Mouse (Mus musculus): ENCODE data around the gene Cisd1. TPM values are rescaled to one million over a fixed set of nuclear protein-coding genes. Genes with fewer than 3 reads are reported as not detected.

Gene Cisd1
- polyA plus RNA-seq, 1 experiment from 2014 or later = 94.1 TPM

DNA sequence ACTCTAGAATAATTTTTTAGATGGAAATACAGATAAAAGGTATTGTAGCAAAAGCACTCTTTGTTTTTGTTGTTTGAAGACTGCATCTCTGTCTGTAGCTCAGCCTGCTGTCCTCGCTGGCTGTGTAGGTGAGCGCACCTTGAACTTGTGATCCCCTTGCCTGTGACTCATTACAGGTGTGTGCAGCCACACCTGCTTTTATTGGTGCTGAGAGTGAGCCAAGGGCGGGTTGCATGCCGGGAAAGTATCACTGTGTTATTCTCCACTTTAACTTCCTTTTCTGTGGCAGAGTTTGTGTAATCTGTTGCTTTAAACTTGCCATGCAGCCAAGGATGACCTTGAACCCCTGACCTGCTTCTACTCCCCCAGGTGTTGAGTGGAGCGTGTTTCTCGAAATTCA is 31.3 kb upstream of the Cisd1 start:
- H3K4me3 ChIP-seq (ENCODE audit: low read depth, low read length) = no peak overlapping the region
- H3K9me3 ChIP-seq (ENCODE audit: control insufficient read depth, low read depth, low read length) = no peaks in the 10 kb centered on the region
- H3K9ac ChIP-seq (replicated peaks; ENCODE audit: low read depth, low read length) = no peak overlapping the region
- H3K4me2 ChIP-seq (replicated peaks; ENCODE audit: low read depth, low read length) = no peak overlapping the region
- no peaks in the 10 kb centered on the region for H3K4me1 ChIP-seq (ENCODE audit: control insufficient read depth, insufficient read depth, low read length)
- H3K36me3 ChIP-seq (ENCODE audit: control insufficient read depth, insufficient read depth, low read length) = 0 out of 2 replicates have a peak, but pooled peaks cover 2% of the 10 kb centered on the region
- no peak overlapping the region for H3K27ac ChIP-seq (ENCODE audit: low read length)
- peak; percentile 72; the same call in 1 of the 2 replicates for ATAC-seq (ENCODE audit: insufficient number of reproducible peaks, insufficient read depth, low FRiP score, low read depth)
- WGBS = 78% methylated on average over 6 of the region's 6 CpGs
- H3K27me3 ChIP-seq (ENCODE audit: control insufficient read depth, insufficient read depth, low read length) = no peaks in the 10 kb centered on the region

DNA sequence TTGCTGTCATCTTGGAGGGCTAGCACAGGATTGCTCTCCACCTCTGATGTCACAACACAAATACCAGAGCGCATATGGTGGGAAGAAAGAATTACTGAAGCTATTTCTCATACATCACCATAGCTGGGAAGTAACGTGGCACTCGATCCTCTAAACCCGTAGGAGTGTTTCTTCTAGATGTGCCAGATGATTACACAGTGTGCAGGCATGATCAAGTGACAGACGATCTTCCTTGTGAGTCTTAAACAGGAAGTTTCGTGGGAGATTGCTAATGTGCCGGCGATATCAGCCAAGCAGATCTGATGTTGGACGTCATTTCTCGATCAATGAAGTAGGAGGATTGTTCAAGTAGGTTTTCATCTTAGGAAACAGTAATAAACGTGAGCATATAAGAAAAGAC is 29.0 kb upstream of the Cisd1 start:
- WGBS = 83% methylated on average over 11 of the region's 11 CpGs
- ATAC-seq (ENCODE audit: insufficient number of reproducible peaks, insufficient read depth, low FRiP score, low read depth) = no peak

DNA sequence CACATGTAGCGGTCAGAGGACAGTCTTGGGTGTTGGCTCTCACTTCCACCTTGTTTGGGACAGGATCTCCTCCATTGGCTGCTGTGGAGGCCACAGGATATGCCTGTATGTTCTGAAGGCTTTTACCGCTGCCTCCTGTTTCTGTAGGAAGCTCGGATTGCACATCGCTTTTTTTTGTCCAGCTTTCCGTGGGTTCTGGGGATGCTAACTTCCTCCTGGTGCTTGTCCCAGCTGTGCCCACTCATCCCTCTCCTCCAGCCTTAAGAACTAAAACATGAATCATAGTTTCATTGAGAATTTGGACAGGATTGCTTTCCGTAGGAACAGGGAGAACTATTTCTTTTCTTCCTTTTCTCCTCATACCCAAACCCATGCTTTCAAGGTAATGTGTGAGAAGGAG is 27.1 kb upstream of the Cisd1 start:
- H3K4me3 ChIP-seq (ENCODE audit: low read depth, low read length) = no peak overlapping the region
- no peak overlapping the region for H3K27ac ChIP-seq (ENCODE audit: low read length)
- no peaks in the 10 kb centered on the region for H3K4me1 ChIP-seq (ENCODE audit: control insufficient read depth, insufficient read depth, low read length)
- H3K9ac ChIP-seq (replicated peaks; ENCODE audit: low read depth, low read length) = no peak overlapping the region
- H3K27me3 ChIP-seq (ENCODE audit: control insufficient read depth, insufficient read depth, low read length) = no peaks in the 10 kb centered on the region
- WGBS = 72% methylated on average over 6 of the region's 6 CpGs
- no peak for ATAC-seq (ENCODE audit: insufficient number of reproducible peaks, insufficient read depth, low FRiP score, low read depth)
- no peak overlapping the region for H3K4me2 ChIP-seq (replicated peaks; ENCODE audit: low read depth, low read length)
- no peaks in the 10 kb centered on the region for H3K36me3 ChIP-seq (ENCODE audit: control insufficient read depth, insufficient read depth, low read length)
- H3K9me3 ChIP-seq (ENCODE audit: control insufficient read depth, low read depth, low read length) = no peaks in the 10 kb centered on the region

More for the DNA sequence above, 29.0 kb upstream of the Cisd1 start:
- H3K9me3 ChIP-seq (ENCODE audit: control insufficient read depth, low read depth, low read length) = no peaks in the 10 kb centered on the region
- no peak overlapping the region for H3K27ac ChIP-seq (ENCODE audit: low read length)
- no peaks in the 10 kb centered on the region for H3K27me3 ChIP-seq (ENCODE audit: control insufficient read depth, insufficient read depth, low read length)
- H3K4me2 ChIP-seq (replicated peaks; ENCODE audit: low read depth, low read length) = no peak overlapping the region
- H3K4me1 ChIP-seq (ENCODE audit: control insufficient read depth, insufficient read depth, low read length) = no peaks in the 10 kb centered on the region
- H3K4me3 ChIP-seq (ENCODE audit: low read depth, low read length) = no peak overlapping the region
- no peak overlapping the region for H3K9ac ChIP-seq (replicated peaks; ENCODE audit: low read depth, low read length)
- 0 out of 2 replicates have a peak, but pooled peaks cover under 1% of the 10 kb centered on the region for H3K36me3 ChIP-seq (ENCODE audit: control insufficient read depth, insufficient read depth, low read length)

DNA sequence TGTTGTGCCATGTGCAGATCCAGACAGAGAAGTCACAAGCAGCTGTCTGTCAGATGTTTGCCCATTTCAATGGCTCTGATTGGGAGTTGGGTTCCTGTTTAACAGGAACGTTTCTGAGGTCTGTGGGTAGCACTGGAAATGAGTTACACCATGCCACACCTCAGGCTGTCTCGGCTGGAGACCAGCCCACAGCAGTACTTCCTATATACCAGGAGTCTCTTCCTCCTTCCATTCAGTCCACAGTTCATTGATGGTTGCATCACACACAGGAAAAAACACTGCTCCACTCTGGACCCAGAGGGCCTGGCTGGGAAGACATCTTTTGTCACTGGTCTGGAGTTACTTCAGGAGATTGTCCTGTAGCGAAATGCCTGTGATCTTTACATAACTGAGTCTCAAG is 24.7 kb upstream of the Cisd1 start:
- no peaks in the 10 kb centered on the region for H3K27me3 ChIP-seq (ENCODE audit: control insufficient read depth, insufficient read depth, low read length)
- H3K9ac ChIP-seq (replicated peaks; ENCODE audit: low read depth, low read length) = no peak overlapping the region
- H3K27ac ChIP-seq (ENCODE audit: low read length) = no peak overlapping the region
- H3K4me2 ChIP-seq (replicated peaks; ENCODE audit: low read depth, low read length) = no peak overlapping the region
- WGBS = 79% methylated on average over 3 of the region's 3 CpGs
- no peak for ATAC-seq (ENCODE audit: insufficient number of reproducible peaks, insufficient read depth, low FRiP score, low read depth)
- H3K9me3 ChIP-seq (ENCODE audit: control insufficient read depth, low read depth, low read length) = no peaks in the 10 kb centered on the region
- no peaks in the 10 kb centered on the region for H3K36me3 ChIP-seq (ENCODE audit: control insufficient read depth, insufficient read depth, low read length)
- no peaks in the 10 kb centered on the region for H3K4me1 ChIP-seq (ENCODE audit: control insufficient read depth, insufficient read depth, low read length)
- H3K4me3 ChIP-seq (ENCODE audit: low read depth, low read length) = no peak overlapping the region

DNA sequence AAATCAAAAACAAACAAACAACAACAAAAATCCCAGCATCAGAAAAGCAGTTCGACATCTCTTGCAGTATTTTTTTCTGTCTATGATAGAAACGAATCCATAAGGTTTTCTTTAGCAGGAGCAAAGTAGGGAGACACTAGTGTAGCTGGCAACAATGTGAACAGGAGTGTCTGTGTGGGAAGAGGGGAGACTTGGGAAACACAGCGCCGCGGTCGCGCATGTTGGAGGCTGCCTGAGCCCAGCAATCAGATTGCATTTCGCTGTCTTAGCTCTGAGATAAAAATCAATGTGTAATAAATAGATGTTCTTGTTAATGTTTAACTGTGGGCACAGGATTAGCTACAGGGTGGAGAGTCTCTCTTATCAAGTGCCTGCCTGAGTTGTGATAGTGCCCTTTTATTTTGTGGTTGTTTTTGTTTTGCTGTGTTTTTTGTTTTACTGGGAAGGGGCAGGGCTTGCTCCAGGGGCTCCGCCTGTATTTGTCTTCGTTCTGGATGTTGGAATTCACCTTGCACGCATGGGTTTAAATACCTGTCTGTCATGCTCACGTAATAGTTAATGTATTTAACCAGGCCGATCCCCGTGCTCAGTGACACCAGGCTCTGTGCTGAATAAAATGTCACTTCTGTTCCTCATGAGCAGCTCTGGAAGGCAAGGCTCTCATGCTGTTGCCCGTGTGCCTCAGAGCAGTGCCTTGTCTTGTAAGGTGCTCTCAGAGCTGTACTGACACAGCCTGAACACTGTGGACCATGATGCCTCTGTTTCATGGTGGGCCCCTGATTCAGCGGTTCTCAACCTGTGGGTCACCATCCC is 23.6 kb upstream of the Cisd1 start:
- H3K9me3 ChIP-seq (ENCODE audit: control insufficient read depth, low read depth, low read length) = no peaks in the 10 kb centered on the region
- WGBS = 70% methylated on average over 16 of the region's 16 CpGs
- H3K27ac ChIP-seq (ENCODE audit: low read length) = no peak overlapping the region
- H3K9ac ChIP-seq (replicated peaks; ENCODE audit: low read depth, low read length) = no peak overlapping the region
- no peak overlapping the region for H3K4me3 ChIP-seq (ENCODE audit: low read depth, low read length)
- H3K36me3 ChIP-seq (ENCODE audit: control insufficient read depth, insufficient read depth, low read length) = no peaks in the 10 kb centered on the region
- no peak overlapping the region for H3K4me2 ChIP-seq (replicated peaks; ENCODE audit: low read depth, low read length)
- H3K27me3 ChIP-seq (ENCODE audit: control insufficient read depth, insufficient read depth, low read length) = no peaks in the 10 kb centered on the region
- no peaks in the 10 kb centered on the region for H3K4me1 ChIP-seq (ENCODE audit: control insufficient read depth, insufficient read depth, low read length)
- ATAC-seq (ENCODE audit: insufficient number of reproducible peaks, insufficient read depth, low FRiP score, low read depth) = peak; percentile 49; the same call in 1 of the 2 replicates

DNA sequence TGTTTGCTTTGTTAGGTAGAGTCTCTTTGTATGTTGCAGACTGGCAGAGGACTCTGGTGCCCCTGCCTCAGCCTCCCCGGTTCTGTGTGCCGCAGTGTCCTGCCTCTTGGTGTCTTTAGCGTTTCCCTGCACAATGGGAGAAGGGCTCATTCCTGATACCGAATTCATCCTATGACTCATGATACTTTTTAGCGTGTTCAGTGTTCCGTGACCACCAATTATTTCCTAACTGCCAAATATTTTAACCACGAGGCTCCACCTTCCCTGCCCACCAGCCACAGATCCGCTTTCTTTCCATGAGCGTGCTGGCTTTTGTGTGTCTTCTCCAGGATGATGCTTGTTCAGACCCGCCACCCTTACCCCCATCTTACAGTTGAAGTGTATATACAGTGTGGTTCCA is 19.1 kb upstream of the Cisd1 start:
- Histone ChIP-seq H3K36me3 (ENCODE audit: control insufficient read depth, insufficient read depth, low read length) (no peaks in the 10 kb centered on the region), H3K9me3 (ENCODE audit: control insufficient read depth, low read depth, low read length) (no peaks in the 10 kb centered on the region), H3K27ac (ENCODE audit: low read length) (no peak overlapping the region), H3K4me1 (ENCODE audit: control insufficient read depth, insufficient read depth, low read length) (no peaks in the 10 kb centered on the region), H3K4me3 (ENCODE audit: low read depth, low read length) (no peak overlapping the region), H3K27me3 (ENCODE audit: control insufficient read depth, insufficient read depth, low read length) (no peaks in the 10 kb centered on the region), H3K9ac (replicated peaks; ENCODE audit: low read depth, low read length) (no peak overlapping the region), H3K4me2 (replicated peaks; ENCODE audit: low read depth, low read length) (no peak overlapping the region)
- WGBS = 87% methylated on average over 10 of the region's 10 CpGs
- no peak for ATAC-seq (ENCODE audit: insufficient number of reproducible peaks, insufficient read depth, low FRiP score, low read depth)

DNA sequence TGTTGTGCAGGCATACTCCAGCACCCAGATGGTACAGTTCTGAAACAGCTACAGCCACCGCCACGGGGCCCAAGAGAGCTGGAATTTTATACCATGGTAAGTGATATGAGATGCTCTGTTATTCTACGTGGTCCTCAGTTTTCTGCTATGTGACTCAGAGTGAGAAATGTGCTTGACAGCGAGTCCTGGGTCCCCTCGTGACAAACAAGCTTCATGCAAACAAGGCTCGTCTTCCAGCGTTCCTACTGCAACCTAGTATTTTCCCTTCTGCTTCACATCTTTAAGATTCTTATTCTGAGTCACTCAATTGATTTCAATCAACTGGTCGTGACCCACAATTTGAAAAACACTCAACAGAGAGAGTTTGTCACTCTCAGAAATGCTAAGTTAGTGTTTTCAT is 18.7 kb upstream of the Cisd1 start:
- Histone ChIP-seq H3K4me1 (ENCODE audit: control insufficient read depth, insufficient read depth, low read length) (no peaks in the 10 kb centered on the region), H3K9me3 (ENCODE audit: control insufficient read depth, low read depth, low read length) (no peaks in the 10 kb centered on the region), H3K9ac (replicated peaks; ENCODE audit: low read depth, low read length) (no peak overlapping the region), H3K27me3 (ENCODE audit: control insufficient read depth, insufficient read depth, low read length) (no peaks in the 10 kb centered on the region), H3K4me2 (replicated peaks; ENCODE audit: low read depth, low read length) (no peak overlapping the region), H3K27ac (ENCODE audit: low read length) (no peak overlapping the region), H3K4me3 (ENCODE audit: low read depth, low read length) (no peak overlapping the region), H3K36me3 (ENCODE audit: control insufficient read depth, insufficient read depth, low read length) (no peaks in the 10 kb centered on the region)
- ATAC-seq (ENCODE audit: insufficient number of reproducible peaks, insufficient read depth, low FRiP score, low read depth) = no peak
- WGBS = 87% methylated on average over 8 of the region's 8 CpGs

DNA sequence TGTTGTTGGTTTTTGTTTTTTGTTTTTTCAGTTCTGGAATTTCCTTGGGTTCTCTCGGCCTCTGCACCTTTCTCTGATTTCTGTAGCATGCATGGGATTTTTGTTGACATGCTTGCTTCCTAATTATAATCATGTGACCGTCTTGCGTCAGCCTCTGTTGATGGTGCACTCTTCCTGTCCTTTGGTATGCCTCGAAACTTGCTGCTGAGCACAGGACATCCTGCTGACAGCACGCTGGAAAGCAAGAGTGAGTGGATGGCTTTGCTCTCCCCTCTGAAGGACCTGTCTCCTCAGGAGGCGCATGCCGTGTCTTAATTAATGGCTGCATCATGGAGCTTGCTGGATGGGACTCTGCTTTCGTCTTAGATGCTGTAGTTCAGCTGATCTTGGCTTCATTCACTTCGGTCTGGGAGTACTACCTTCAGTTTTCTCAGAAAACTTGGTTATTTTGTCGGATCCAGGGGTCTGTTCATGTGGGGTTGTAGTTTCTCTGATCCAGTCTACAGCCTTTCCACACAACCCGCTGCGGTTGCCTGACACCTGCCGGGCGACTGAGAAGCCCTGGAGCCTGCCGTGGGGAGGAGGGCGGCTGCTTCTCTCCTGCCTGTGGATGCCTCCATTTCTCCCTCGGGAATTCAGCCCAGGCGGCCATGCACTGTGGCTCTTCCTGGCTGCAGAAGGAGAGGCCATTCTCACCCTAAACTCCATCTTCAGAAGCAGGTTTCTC is 17.2 kb upstream of the Cisd1 start:
- Histone ChIP-seq H3K9me3 (ENCODE audit: control insufficient read depth, low read depth, low read length) (no peaks in the 10 kb centered on the region), H3K4me1 (ENCODE audit: control insufficient read depth, insufficient read depth, low read length) (no peaks in the 10 kb centered on the region), H3K27ac (ENCODE audit: low read length) (no peak overlapping the region), H3K4me3 (ENCODE audit: low read depth, low read length) (no peak overlapping the region), H3K27me3 (ENCODE audit: control insufficient read depth, insufficient read depth, low read length) (no peaks in the 10 kb centered on the region), H3K4me2 (replicated peaks; ENCODE audit: low read depth, low read length) (no peak overlapping the region; the same call in 1 of the 2 replicates), H3K9ac (replicated peaks; ENCODE audit: low read depth, low read length) (no peak overlapping the region), H3K36me3 (ENCODE audit: control insufficient read depth, insufficient read depth, low read length) (no peaks in the 10 kb centered on the region)
- no peak for ATAC-seq (ENCODE audit: insufficient number of reproducible peaks, insufficient read depth, low FRiP score, low read depth)
- 34% methylated on average over 18 of the region's 18 CpGs for WGBS

Measured in stomach, embryonic 14.5 days (tissue).